Mouse (Mus musculus) right cerebral cortex, postnatal 4 days (tissue): ENCODE results near the gene Ddx20.
"Not testable (repeated sequence)": the region's sequence is repeated elsewhere in the genome, so short reads cannot be mapped to it uniquely, and the experiment has no call there.

Source experiments
- DNase-seq: peaks from one replicate; pipeline ENCODE4 v3.0.0-alpha.2; 2022

The Ddx20 gene

DNA sequence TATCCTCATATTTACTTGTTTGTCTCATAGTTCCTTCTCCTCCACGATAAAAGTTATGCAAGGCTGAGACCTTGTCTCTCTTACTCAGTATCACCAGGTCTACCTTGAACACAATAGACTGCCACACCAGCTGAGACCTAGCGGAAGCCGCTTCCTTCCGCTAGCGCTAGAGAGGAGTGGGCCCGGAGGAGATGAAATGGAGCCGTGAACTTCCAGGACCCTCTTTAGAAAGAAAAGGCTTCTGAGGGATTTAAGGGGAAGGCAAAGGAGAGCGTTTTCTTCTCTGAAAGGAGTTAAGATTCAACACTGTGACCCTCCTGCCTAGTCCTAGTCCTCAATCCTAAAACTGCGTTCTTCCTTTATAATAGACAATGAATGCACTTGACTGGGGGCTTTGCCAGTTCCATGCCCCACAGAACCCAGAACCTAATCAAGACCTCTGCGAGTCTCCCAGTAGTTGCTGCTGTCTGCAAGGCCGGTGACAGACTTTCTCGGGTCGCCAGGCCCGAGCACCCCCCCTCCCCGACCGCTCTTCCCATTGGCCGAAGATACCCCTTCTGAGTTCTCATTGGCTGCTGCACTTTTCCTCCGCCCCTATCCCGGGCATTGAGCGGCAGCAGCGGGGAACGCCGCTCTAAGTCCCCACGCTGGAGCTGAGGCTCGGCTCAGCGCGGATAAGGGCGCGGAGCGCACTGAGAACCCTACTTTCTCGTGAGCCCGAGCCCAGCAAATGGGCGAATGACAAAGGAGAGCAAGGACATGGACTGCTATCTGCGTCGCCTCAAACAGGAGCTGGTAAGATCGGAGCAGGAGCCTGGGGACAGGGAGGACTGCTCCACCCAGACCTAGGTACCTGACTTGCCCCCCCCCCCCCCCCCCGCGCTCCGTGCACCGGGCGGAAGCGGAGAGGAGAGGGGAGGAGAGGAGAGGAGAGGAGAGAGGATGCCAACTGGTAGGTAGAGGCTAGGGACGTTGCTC is 16.9 kb upstream of the Ddx20 start, which contains the start of gene Inka2:
Gene Inka2 (plus strand): TSS at position 569 of the 978 bp plus-strand sequence.
- peak; percentile 68 for DNase-seq

DNA sequence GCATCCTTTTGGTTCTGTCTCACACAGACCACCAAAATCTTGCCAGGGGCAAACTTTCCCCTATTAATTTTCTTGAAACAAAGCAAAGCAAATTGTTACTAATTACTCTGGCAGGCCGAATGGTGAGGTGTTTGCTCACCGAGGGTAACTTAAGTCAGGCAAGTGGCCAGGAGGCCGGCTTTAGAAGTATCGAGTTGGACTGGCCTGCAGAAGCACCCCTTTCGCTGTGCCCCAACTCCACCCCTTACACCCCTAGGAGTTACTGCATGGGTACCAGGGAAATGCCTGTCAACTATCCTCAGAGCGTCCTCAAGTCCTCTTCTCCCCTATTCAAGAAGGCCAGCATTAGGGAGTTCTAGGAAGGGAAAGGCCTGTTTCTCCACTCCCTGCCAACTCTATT is 16.2 kb upstream of the Ddx20 start:
- DNase-seq, result no peak

- DNase-seq, result no peak
These were observed 14.0 kb upstream of the Ddx20 start for GRCm38 (mm10) chr3:105701399-105701798.

- not testable (repeated sequence) for DNase-seq
These were observed 13.4 kb upstream of the Ddx20 start for GRCm38 (mm10) chr3:105700786-105701185.

DNA sequence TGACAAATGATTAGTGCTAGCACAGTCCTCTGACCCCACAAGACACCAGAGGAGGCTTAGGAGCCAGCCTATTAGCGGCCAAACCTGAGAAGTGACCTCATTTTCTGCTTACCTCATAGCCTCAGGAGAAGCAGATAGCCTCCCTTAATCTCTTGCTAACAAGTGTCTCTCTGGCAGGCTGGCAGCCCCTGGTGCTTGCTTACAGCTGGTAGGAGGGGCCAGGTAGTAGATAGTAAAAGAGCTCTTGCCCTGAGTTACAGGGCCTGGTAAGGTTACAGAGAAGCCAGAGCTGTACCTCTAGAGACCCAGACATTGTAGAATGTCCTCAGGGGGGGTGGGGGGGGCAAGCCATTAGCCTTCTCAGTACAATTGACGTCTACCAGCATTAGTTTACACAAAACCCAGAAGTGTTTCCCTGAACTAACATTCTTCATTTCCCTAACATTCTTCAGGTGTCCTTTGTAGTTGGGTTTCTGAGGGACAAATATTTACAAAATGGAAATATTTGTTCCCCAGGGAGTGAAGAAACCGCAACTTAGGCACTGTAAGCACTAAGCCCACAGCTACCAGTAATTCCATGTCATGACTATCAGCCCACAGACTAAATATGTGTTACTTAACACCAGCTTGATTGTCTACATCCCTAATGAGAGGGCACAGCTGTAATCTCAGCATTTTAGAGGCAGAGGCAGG is 12.0 kb upstream of the Ddx20 start:
- no peak for DNase-seq

- DNase-seq, result no peak
These were observed 10.9 kb upstream of the Ddx20 start for GRCm38 (mm10) chr3:105698311-105698710.

DNA sequence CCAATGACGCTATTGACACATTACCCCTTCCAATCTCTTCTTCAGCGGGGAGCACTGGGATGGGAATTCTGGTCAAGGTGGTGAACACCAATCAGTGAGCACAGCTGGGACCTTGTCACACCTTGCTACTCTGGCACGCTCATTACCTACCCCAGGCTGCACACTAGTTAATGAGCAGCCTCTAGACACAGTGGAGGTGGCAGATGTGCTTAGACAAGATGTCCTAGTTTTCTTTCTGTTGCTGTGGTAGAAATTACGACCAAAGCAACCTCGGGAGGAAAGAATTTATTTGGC is 9.7 kb upstream of the Ddx20 start:
- no peak for DNase-seq

GRCm38 (mm10) chr3:105696387-105697147 is 9.2 kb upstream of the Ddx20 start:
- no peak for DNase-seq

GRCm38 (mm10) chr3:105695476-105696386 is 8.4 kb upstream of the Ddx20 start:
- no peak for DNase-seq

- DNase-seq, result no peak
These were observed 6.1 kb upstream of the Ddx20 start for GRCm38 (mm10) chr3:105693327-105694080.

DNA sequence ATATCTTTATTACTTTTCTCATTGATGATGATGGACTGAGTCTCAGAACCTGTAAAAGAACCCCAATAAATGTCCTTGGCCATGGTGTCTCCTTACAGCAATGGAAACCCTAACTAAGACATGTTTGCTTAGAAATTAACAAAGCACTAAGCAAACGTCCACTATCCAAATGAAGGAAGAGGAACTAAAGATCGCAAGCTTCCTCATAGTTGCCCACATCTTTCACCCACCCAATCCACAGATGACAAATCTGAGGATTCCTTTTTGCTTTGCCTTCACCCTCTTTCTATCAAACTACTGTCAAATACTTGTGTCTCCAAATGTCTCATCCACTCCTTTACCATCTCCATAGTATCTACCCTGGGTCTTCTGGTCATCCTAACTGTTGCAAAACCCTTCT is 1.2 kb upstream of the Ddx20 start:
- DNase-seq, result no peak

DNA sequence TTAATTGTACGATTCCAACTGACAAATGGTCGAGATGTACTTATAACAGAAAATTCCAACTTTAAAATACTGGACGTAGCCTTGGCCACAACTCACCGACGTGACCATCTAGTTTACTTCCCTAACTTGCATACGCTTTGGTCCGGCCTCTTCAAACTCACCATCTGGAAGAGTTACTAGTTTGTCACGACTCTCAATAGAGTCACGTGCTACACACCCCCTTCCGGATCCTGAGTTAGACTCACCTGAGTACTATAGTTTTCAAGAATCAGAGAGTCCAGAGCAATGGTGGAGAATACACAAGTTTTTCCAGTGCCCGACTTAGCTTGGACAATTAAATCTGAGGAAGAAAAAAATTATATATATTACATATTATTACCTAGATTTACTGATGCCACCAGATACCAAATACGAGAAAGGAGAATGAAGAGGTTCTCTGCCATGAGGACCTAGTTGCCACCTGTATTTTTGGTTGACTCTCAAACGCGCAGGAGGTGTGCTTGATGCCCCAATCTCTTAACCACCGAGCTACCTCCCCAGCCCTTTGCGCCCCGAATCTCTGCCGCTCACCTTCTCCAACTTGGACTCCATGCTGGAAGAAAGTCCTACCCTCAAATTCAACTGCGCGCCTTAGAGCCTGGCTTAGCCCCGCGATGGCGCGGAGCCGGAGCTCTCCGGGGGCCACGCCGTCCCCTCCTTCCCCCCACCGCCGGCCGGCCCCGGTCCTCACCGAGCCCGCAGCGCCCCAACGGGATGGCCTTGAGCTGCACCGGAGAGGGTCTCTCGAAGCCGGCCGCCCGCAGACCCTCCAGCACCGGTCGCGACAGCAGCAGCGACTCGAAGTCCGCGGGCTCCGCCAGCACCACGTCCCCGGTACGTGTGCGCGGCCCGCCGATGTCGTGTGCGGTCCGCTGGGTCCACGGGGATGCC is 715 bp downstream of the Ddx20 start:
- DNase-seq, result no peak

DNA sequence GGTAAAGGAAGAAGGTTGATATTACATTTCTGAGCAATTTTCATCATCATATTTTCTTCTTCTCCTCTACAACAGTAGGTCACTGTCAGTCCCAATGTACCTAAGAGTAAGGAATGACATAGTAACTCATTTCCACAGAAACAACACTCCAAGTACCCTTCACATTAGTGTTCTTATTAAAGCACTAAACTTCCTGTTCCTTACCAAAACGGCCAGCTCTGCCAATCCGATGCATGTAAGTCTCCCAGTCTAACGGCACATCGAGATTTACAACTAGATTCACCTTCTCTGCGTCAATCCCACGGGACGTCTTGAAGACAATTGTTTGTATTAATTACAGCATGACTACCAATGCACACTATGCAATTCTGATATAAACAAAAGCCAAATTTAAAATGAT is 7.0 kb downstream of the Ddx20 start:
- DNase-seq, result no peak

DNA sequence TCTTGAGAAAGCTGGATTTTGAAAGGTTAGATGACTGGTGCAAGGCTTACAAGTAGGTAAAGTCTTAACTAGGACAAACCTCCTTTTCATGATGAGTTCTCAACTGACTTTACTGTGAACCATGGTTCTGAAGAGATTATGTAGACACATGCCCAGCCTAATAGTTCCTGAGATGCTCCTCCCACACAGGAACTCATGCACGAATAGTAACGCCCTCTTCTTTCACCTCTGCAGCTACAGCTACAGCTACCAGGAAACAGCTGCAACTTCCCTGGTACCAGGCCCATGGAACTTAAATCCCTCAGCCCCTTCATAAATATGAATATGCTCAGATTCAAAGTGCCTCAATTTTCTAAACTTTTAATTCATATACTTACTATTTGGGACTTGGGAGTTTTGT is 11.4 kb downstream of the Ddx20 start:
- no peak for DNase-seq

- peak; percentile 41 for DNase-seq
These were observed 12.7 kb downstream of the Ddx20 start for GRCm38 (mm10) chr3:105674595-105675218.

- DNase-seq, result no peak
These were observed 16.6 kb downstream of the Ddx20 start for GRCm38 (mm10) chr3:105670801-105671200.

DNA sequence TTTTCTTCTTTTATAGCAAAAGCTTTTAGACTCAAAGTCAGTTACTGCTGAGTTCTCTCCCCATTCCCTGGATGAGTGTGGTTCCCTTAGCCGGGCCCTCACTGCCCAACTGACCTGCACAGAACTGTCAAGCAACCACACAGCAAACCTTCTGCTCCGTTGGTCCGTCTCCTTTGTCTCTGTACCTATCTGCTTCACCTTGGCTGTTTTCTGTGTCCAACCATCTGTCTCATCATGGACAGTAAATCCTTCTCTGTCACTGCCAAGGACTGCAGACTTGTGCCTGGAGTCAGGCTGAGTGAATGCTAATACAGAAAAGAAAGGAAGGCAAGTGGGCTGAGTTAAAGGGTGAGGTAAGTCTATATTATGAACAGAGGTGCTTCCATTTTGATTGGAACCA is 17.6 kb downstream of the Ddx20 start:
- DNase-seq, result no peak

DNA sequence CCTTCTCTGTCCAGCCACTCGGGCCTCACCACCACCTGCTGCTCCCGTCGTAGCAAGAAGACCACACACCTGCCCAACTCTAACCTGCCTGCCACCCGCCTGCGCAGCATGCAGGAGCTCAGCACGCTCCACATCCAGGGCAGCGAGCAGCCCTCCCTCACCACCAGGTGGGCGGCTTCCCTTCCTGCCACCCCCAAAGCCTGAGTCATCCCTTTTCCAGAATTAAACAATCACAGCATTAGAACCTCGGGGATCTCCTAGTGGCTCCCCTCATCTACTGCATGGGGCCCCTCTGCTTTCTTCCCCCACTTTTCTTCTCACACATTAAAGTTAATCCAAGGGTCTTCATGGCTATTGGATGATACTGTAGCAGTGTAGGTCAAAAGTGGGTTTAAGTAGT is 19.2 kb downstream of the Ddx20 start:
- no peak for DNase-seq

DNA sequence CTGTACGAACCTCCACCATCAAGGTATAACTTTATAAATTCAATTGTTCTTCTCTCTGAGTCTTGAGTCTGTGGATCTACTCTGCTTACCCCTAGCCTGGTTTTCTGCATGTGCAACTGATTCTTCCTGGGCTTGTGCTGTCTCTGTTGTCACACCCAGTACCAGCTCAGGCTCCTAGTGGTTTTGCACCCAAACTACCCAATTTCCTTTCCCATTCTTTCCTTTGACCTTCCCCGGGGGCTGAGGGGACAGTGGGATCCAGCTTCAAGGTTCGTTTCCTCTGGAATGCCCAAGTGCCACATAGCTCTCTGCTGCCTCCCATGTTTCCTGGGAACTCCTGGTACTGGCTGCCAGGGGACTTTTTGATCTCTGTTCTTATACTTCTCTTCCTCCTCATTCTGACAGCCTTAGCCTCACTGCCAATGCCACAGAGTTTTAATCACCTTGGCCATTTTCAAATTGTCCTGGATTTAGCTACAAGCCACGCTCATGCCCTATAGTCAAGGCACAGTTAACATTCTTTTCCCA is 20.3 kb downstream of the Ddx20 start:
- no peak for DNase-seq
